Mouse (Mus musculus) embryonic fibroblast, embryonic 13.5 days (primary cell): ENCODE data around the gene Siae.

Experiments
- CTCF ChIP-seq: IDR thresholded peaks from 2 replicates; pipeline ENCODE4 v1.5.1; 2011; ENCODE audit warnings: mild to moderate bottlenecking, control low read depth, low read length, moderate library complexity, borderline replicate concordance; ENCODE audit not compliant: insufficient read depth
- POLR2A ChIP-seq: IDR thresholded peaks from 2 replicates; pipeline ENCODE4 v1.6.1; 2011; ENCODE audit warnings: low read depth, mild to moderate bottlenecking, control low read depth, low read length, moderate library complexity

- TF ChIP-seq CTCF: no peak
- no peak for TF ChIP-seq POLR2A
Measured at GRCm38 (mm10) chr9:37545847-37546452, 9.5 kb upstream of the Siae start.
